Mouse (Mus musculus) forebrain, postnatal 0 days (tissue): Measurements from ENCODE around the gene Thrap3. TPM values are rescaled to one million over a fixed set of nuclear protein-coding genes. Genes with fewer than 3 reads are reported as not detected.

Source experiments
- ATAC-seq: fragments of 200-750 bp; cut with Nextera tagmentation; 2 replicates; pipeline ENCODE4 v1.8.0; 2017; ENCODE audit warnings: mild to moderate bottlenecking, moderate library complexity
- DNase-seq: peaks from one replicate; pipeline ENCODE4 v3.0.0-alpha.2; 2015
- H3K27ac ChIP-seq: fragments of 300-500 bp; sonication (generic); 2 replicates; pipeline ENCODE4 v1.5.1; 2014; ENCODE audit warnings: low read depth, mild to moderate bottlenecking, antibody characterized with exemption, low read length, moderate library complexity, mixed read lengths
- H3K27me3 ChIP-seq: fragments of 300-500 bp; sonication (generic); 2 replicates; pipeline ENCODE4 v1.6.1; 2014; ENCODE audit warnings: mild to moderate bottlenecking, low read length, mixed read lengths; ENCODE audit not compliant: insufficient read depth
- H3K36me3 ChIP-seq: fragments of 300-500 bp; sonication (generic); 2 replicates; pipeline ENCODE4 v1.6.1; 2014; ENCODE audit warnings: mild to moderate bottlenecking, moderate library complexity; ENCODE audit not compliant: insufficient read depth
- H3K4me1 ChIP-seq: fragments of 300-500 bp; sonication (generic); 2 replicates; pipeline ENCODE4 v1.6.1; 2014; ENCODE audit warnings: antibody characterized with exemption; ENCODE audit not compliant: insufficient read depth
- H3K4me2 ChIP-seq: fragments of 300-500 bp; sonication (generic); 2 replicates; pipeline ENCODE4 v1.6.1; 2014; ENCODE audit warnings: low read depth, mild to moderate bottlenecking, moderate library complexity
- H3K4me3 ChIP-seq: fragments of 300-500 bp; sonication (generic); 2 replicates; pipeline ENCODE4 v1.5.1; 2014; ENCODE audit warnings: low read depth, low read length, mixed read lengths
- H3K9ac ChIP-seq: fragments of 300-500 bp; sonication (generic); 2 replicates; pipeline ENCODE4 v1.6.1; 2014; ENCODE audit warnings: mild to moderate bottlenecking
- H3K9me3 ChIP-seq: fragments of 300-500 bp; sonication (generic); 2 replicates; pipeline ENCODE4 v1.6.1; 2016; ENCODE audit warnings: low read length
- CTCF ChIP-seq: sonication (generic); IDR thresholded peaks from 2 replicates; pipeline ENCODE4 v1.5.1; 2016; ENCODE audit warnings: antibody characterized with exemption, control low read depth, low read depth
- WGBS: fragments of 180-500 bp; shearing (Covaris S2); extraction: QIAGEN DNeasy Blood & Tissue Kit; methylation state at CpG from one replicate; pipeline ENCODE4 v1.1.7; 2014; 5-methylcytosine and 5-hydroxymethylcytosine counted together
- polyA plus RNA-seq: library from polyadenylated mRNA; unstranded; fragments of >200 nt; fragmentation: Nextera tagmentation; extraction: Ambion mirVana; gene quantifications from 2 replicates; pipeline ENCODE4 v1.2.1, GENCODE M21; 2015
- total RNA-seq: library from RNA; depleted of rRNA; stranded (reverse); fragments of >200 nt; gene quantifications from 2 replicates; pipeline ENCODE4 v1.2.3, GENCODE M21; 2014

Gene Thrap3
- total and polyA plus RNA-seq, 2 experiments from 2014 or later, result 111 to 165 TPM

- Histone ChIP-seq H3K4me1 (peaks cover 3% of the 10 kb centered on the region; the same call in 1 of the 2 replicates), H3K9ac (no peak overlapping the region), H3K4me3 (no peak overlapping the region), H3K27ac (peak overlapping the region; percentile 35; the same call in 1 of the 2 replicates), H3K36me3 (peaks cover 47% of the 10 kb centered on the region), H3K9me3 (no peaks in the 10 kb centered on the region), H3K4me2 (no peak overlapping the region), H3K27me3 (no peaks in the 10 kb centered on the region)
- no peak for TF ChIP-seq CTCF
- no peak for DNase-seq
- WGBS, result 76% methylated on average over 11 of the region's 11 CpGs
- no peak for ATAC-seq
These were observed 72.1 kb downstream of the Thrap3 start for GRCm38 (mm10) chr4:126130502-126130901.

- Histone ChIP-seq H3K4me2 (no peak overlapping the region), H3K9ac (no peak overlapping the region), H3K9me3 (no peaks in the 10 kb centered on the region), H3K27ac (no peak overlapping the region), H3K27me3 (no peaks in the 10 kb centered on the region), H3K36me3 (peaks cover 30% of the 10 kb centered on the region), H3K4me3 (no peak overlapping the region), H3K4me1 (peaks cover 2% of the 10 kb centered on the region; the same call in 1 of the 2 replicates)
- no peak for TF ChIP-seq CTCF
- DNase-seq (no peak), ATAC-seq (peak; percentile 66)
- 59% methylated on average over 10 of the region's 10 CpGs for WGBS
These were observed 79.1 kb downstream of the Thrap3 start for GRCm38 (mm10) chr4:126123309-126124040.

DNA sequence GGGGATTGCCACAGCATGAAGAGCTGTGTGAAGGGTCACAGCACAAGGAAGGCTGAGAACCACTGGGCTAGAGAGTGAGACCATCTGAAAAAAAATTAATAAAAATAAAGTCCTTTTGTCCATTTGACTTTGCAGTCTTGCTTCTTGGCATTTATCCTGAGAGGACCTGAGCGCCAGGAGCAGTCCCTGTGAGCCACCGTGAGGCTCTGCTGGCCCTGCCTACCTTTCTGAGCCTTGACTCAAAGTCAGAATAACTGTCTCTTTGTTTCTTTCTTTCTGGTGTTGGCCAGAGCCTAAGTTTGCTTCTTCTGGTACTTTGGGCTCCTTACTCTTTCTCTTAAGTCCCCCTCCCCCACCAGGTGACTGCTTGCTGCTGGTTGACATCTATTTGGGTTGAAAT lies 82.1 kb downstream of the Thrap3 start:
- Histone ChIP-seq H3K9me3 (no peaks in the 10 kb centered on the region), H3K36me3 (peaks cover 9% of the 10 kb centered on the region), H3K4me2 (no peak overlapping the region), H3K4me3 (no peak overlapping the region), H3K4me1 (peaks cover 3% of the 10 kb centered on the region; the same call in 1 of the 2 replicates), H3K27ac (no peak overlapping the region), H3K27me3 (no peaks in the 10 kb centered on the region), H3K9ac (no peak overlapping the region)
- no peak for ATAC-seq
- no peak for TF ChIP-seq CTCF
- DNase-seq, result no peak
- 94% methylated on average over 2 of the region's 2 CpGs for WGBS

DNA sequence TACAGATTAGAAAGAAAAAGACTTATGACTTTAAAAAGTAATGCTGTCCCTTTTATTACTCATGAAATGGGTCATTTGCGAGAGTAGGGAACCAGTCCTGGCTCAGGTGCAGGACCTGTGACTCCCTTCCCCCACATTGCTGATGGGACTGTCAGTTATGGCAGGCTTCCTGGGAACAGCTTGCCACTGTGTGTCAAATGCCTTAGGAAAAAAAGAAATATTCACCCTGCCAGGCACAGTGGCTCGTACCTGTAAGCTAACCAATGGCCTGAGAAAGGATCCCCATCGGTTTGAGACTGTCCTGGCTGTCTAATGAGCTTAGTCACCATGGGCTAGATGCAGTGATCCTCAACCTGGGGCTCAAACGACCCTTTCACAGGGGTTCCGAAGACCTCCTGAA lies 82.5 kb downstream of the Thrap3 start:
- ATAC-seq (no peak), DNase-seq (no peak)
- 82% methylated on average over 5 of the region's 5 CpGs for WGBS
- Histone ChIP-seq H3K4me3 (no peak overlapping the region), H3K27me3 (no peaks in the 10 kb centered on the region), H3K4me1 (peaks cover 3% of the 10 kb centered on the region; the same call in 1 of the 2 replicates), H3K27ac (no peak overlapping the region), H3K4me2 (no peak overlapping the region), H3K9ac (no peak overlapping the region), H3K36me3 (peaks cover 5% of the 10 kb centered on the region), H3K9me3 (no peaks in the 10 kb centered on the region)
- TF ChIP-seq CTCF, result no peak

DNA sequence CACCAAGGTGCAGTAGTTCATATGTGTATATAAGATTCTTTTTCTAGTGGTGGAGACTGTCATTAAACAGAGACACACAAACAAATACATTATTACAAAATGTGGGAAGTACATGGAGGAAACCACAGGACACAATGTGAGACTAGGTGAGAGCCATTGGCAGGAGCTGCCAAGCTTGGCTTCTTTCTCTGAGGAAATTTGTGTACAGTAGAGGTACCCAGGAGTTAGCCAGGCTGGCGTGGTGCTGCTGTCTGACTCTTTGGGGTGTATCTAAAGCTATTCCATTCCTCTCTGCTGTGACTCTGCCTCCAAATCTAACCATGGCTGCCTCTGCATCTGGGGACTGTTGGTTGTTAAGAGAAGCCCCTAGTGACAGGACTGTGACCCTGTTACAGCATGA lies 83.5 kb downstream of the Thrap3 start:
- TF ChIP-seq CTCF, result no peak
- H3K4me2 ChIP-seq, result no peak overlapping the region
- no peak overlapping the region for H3K4me3 ChIP-seq
- H3K9ac ChIP-seq, result no peak overlapping the region
- peaks cover 3% of the 10 kb centered on the region for H3K36me3 ChIP-seq
- no peaks in the 10 kb centered on the region for H3K27me3 ChIP-seq
- ATAC-seq (no peak), DNase-seq (no peak)
- 75% methylated on average over 1 of the region's 1 CpGs for WGBS
- peaks cover 3% of the 10 kb centered on the region; the same call in 1 of the 2 replicates for H3K4me1 ChIP-seq
- H3K9me3 ChIP-seq, result no peaks in the 10 kb centered on the region
- no peak overlapping the region for H3K27ac ChIP-seq

- ATAC-seq, result peak; percentile 59
- Histone ChIP-seq H3K4me3 (no peak overlapping the region), H3K27ac (0 out of 2 replicates have a peak overlapping the region, but pooled peaks have one; percentile 22), H3K36me3 (peaks cover 1% of the 10 kb centered on the region), H3K27me3 (no peaks in the 10 kb centered on the region), H3K4me1 (peaks cover 3% of the 10 kb centered on the region; the same call in 1 of the 2 replicates), H3K9me3 (no peaks in the 10 kb centered on the region), H3K4me2 (no peak overlapping the region), H3K9ac (no peak overlapping the region)
- WGBS, result 57% methylated on average over 4 of the region's 4 CpGs
- DNase-seq, result no peak
- TF ChIP-seq CTCF, result no peak
These were observed 83.9 kb downstream of the Thrap3 start for GRCm38 (mm10) chr4:126118651-126119050.

DNA sequence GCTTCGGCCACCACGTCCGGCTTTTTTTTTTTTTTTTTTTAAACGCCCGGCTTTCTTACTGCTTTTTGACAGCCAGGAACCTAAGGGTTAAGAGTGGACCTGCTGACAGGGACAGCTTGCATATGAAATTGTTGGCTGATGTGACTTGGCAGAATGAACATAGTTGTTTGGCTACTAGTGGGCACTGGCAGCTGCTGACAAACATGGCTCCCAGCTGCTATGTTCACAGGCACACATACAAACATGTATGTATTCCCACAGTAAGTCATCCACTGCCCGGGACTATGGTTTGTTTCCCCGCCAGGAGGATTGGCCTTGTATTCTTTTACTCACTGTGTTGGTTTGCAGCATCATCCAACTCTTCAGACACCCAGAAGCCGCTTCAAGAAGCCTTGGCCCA lies 85.4 kb downstream of the Thrap3 start:
- H3K4me2 ChIP-seq, result no peak overlapping the region
- ATAC-seq (no peak), DNase-seq (no peak)
- H3K4me1 ChIP-seq, result peaks cover 3% of the 10 kb centered on the region; the same call in 1 of the 2 replicates
- 63% methylated on average over 8 of the region's 8 CpGs for WGBS
- TF ChIP-seq CTCF, result no peak
- H3K27ac ChIP-seq, result no peak overlapping the region
- H3K9me3 ChIP-seq, result no peaks in the 10 kb centered on the region
- no peaks in the 10 kb centered on the region for H3K27me3 ChIP-seq
- no peaks in the 10 kb centered on the region for H3K36me3 ChIP-seq
- H3K9ac ChIP-seq, result no peak overlapping the region
- H3K4me3 ChIP-seq, result no peak overlapping the region
